Mouse (Mus musculus): ENCODE measurements around the gene Tmed10. TPM values are rescaled to one million over a fixed set of nuclear protein-coding genes. Genes with fewer than 3 reads are reported as not detected.

The Tmed10 gene
- total RNA-seq, 1 experiment, result 109 TPM

DNA sequence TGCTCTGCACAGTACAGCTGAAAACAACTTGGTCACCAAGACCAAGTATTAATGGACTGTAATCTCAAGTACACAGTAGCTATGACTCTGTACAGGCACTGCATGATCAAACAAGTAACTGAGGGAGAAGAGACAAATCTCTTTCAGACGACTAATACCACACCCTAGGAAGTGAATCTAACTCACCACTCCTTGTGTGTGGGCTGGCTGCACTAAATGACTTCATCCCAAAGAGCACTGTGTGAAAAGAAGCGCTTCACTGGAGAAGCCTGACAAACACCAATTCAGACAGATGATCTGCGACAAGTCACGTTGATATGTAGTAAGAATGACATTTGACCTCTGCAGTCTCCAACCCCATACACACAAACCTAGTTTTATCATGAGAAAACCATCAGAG, 12.1 kb downstream of the Tmed10 start:
- DNase-seq (ENCODE audit: low read depth, low spot score), result no peak
- TF ChIP-seq HCFC1 (IDR thresholded peaks at IDR 0.05; ENCODE audit: borderline replicate concordance, insufficient read depth, low read length), result no peak
- TF ChIP-seq ZC3H11A (IDR thresholded peaks at IDR 0.05; ENCODE audit: borderline replicate concordance, low read depth, low read length), result no peak
- TF ChIP-seq MAFK (IDR thresholded peaks at IDR 0.05; ENCODE audit: insufficient read depth, low read depth, low read length), result no peak
- no peak for TF ChIP-seq ZNF384 (IDR thresholded peaks at IDR 0.05; ENCODE audit: low read depth, low read length)
- TF ChIP-seq CHD2 (IDR thresholded peaks at IDR 0.05; ENCODE audit: low read depth, low read length), result no peak
- no peak overlapping the region for H3K4me3 ChIP-seq (ENCODE audit: insufficient read depth in 1 of 2, low read depth in 1 of 2, low read length in 2 of 2, poor library complexity in 1 of 2, severe bottlenecking in 1 of 2)

DNA sequence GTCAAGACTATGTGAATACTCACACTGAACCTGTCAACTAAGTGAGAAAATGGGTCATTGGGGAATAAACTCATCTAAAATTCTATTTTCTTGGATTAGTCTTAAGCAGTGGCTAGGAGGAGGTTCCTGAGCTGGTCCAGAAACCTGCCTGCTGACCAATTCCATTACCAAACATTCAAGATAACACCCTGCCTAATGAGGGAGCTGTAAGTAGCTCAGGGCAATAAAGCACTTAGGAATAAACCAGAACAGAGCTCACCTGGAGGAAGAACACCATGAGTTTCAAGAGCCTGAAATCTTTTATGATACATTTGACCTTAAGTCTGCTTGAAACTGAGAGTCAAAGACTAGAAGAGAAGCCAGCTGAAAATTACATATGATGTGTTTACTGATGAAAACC, 13.1 kb downstream of the Tmed10 start:
- no peaks in the 10 kb centered on the region for H3K9me3 ChIP-seq (ENCODE audit: control insufficient read depth, insufficient read depth, low read depth, low read length)
- no peak overlapping the region for H3K9ac ChIP-seq (ENCODE audit: insufficient read depth, low read depth, low read length, poor library complexity, severe bottlenecking)
- no peak overlapping the region for H3K4me3 ChIP-seq (ENCODE audit: insufficient read depth in 1 of 2, low read depth in 1 of 2, low read length in 2 of 2, poor library complexity in 1 of 2, severe bottlenecking in 1 of 2)
- peaks cover 4 to 6% of the 10 kb centered on the region in 2 experiments for H3K4me1 ChIP-seq (ENCODE audit: control insufficient read depth in 2 of 2, insufficient read depth in 2 of 2, low read length in 2 of 2, poor library complexity in 1 of 2)
- no peak overlapping the region for H3K27ac ChIP-seq (ENCODE audit: insufficient read depth, low read depth, low read length, poor library complexity, severe bottlenecking)
- TF ChIP-seq HCFC1 (IDR thresholded peaks at IDR 0.05; ENCODE audit: borderline replicate concordance, insufficient read depth, low read length), result no peak
- no peak for TF ChIP-seq MAFK (IDR thresholded peaks at IDR 0.05; ENCODE audit: insufficient read depth, low read depth, low read length)
- TF ChIP-seq ZNF384 (IDR thresholded peaks at IDR 0.05; ENCODE audit: low read depth, low read length), result no peak
- TF ChIP-seq ZC3H11A (IDR thresholded peaks at IDR 0.05; ENCODE audit: borderline replicate concordance, low read depth, low read length), result no peak
- no peak for TF ChIP-seq CHD2 (IDR thresholded peaks at IDR 0.05; ENCODE audit: low read depth, low read length)
- in situ Hi-C loops (cut with MboI; ENCODE audit: low sequenced_read_pairs in 2 of 2, unreplicated experiment in 2 of 2), result loop anchor here in 1 of 2 experiments (10.0 kb wide), 1 partner anchor 123 kb away; no protein-coding TSS in a partner anchor
- no peak for DNase-seq (ENCODE audit: low read depth, low spot score)
- H3K36me3 ChIP-seq (ENCODE audit: control insufficient read depth, insufficient read depth, low read length, poor library complexity, severe bottlenecking), result no peaks in the 10 kb centered on the region; the same call in 1 of the 2 replicates

More for the DNA sequence above, 12.1 kb downstream of the Tmed10 start:
- Histone ChIP-seq H3K27ac (ENCODE audit: insufficient read depth, low read depth, low read length, poor library complexity, severe bottlenecking) (no peak overlapping the region), H3K9ac (ENCODE audit: insufficient read depth, low read depth, low read length, poor library complexity, severe bottlenecking) (no peak overlapping the region), H3K4me1 (ENCODE audit: control insufficient read depth in 2 of 2, insufficient read depth in 2 of 2, low read length in 2 of 2, poor library complexity in 1 of 2) (peaks cover 5 to 9% of the 10 kb centered on the region in 2 experiments), H3K9me3 (ENCODE audit: control insufficient read depth, insufficient read depth, low read depth, low read length) (no peaks in the 10 kb centered on the region), H3K36me3 (ENCODE audit: control insufficient read depth, insufficient read depth, low read length, poor library complexity, severe bottlenecking) (no peaks in the 10 kb centered on the region; the same call in 1 of the 2 replicates)
- in situ Hi-C loops (cut with MboI; ENCODE audit: low sequenced_read_pairs in 2 of 2, unreplicated experiment in 2 of 2), result loop anchor here in 1 of 2 experiments (10.0 kb wide), 1 partner anchor 122 kb away; no protein-coding TSS in a partner anchor

DNA sequence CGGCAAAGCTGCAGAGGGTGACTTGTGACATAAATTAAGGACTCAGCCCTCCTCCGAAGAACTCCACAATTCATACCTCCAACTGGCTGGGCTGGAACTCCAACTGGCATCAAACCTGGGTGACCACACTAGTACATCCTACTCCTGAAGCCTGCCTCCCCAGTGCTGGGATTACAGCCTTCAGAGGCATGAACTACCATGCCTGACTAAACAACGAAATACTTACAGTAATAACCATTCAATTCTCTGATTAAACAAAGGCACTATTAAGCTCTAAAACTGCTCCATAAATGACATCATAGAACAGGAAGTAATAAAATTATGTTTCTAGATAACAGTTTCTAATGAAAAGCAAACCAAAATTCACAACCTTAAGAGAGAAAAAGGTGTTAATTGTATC, 13.5 kb downstream of the Tmed10 start:
- DNase-seq (ENCODE audit: low read depth, low spot score), result no peak
- H3K9ac ChIP-seq (ENCODE audit: insufficient read depth, low read depth, low read length, poor library complexity, severe bottlenecking), result no peak overlapping the region
- peaks cover 2 to 4% of the 10 kb centered on the region in 2 experiments; a peak in 3 of 4 replicates for H3K4me1 ChIP-seq (ENCODE audit: control insufficient read depth in 2 of 2, insufficient read depth in 2 of 2, low read length in 2 of 2, poor library complexity in 1 of 2)
- no peak for TF ChIP-seq HCFC1 (IDR thresholded peaks at IDR 0.05; ENCODE audit: borderline replicate concordance, insufficient read depth, low read length)
- no peak for TF ChIP-seq MAFK (IDR thresholded peaks at IDR 0.05; ENCODE audit: insufficient read depth, low read depth, low read length)
- TF ChIP-seq ZNF384 (IDR thresholded peaks at IDR 0.05; ENCODE audit: low read depth, low read length), result no peak
- no peak for TF ChIP-seq ZC3H11A (IDR thresholded peaks at IDR 0.05; ENCODE audit: borderline replicate concordance, low read depth, low read length)
- TF ChIP-seq CHD2 (IDR thresholded peaks at IDR 0.05; ENCODE audit: low read depth, low read length), result no peak
- H3K4me3 ChIP-seq (ENCODE audit: insufficient read depth in 1 of 2, low read depth in 1 of 2, low read length in 2 of 2, poor library complexity in 1 of 2, severe bottlenecking in 1 of 2), result no peak overlapping the region
- H3K9me3 ChIP-seq (ENCODE audit: control insufficient read depth, insufficient read depth, low read depth, low read length), result no peaks in the 10 kb centered on the region
- in situ Hi-C loops (cut with MboI; ENCODE audit: low sequenced_read_pairs in 2 of 2, unreplicated experiment in 2 of 2), result loop anchor here in 1 of 2 experiments (10.0 kb wide), 1 partner anchor 124 kb away; no protein-coding TSS in a partner anchor
- H3K36me3 ChIP-seq (ENCODE audit: control insufficient read depth, insufficient read depth, low read length, poor library complexity, severe bottlenecking), result no peaks in the 10 kb centered on the region; the same call in none of the 2 replicates
- no peak overlapping the region for H3K27ac ChIP-seq (ENCODE audit: insufficient read depth, low read depth, low read length, poor library complexity, severe bottlenecking)

DNA sequence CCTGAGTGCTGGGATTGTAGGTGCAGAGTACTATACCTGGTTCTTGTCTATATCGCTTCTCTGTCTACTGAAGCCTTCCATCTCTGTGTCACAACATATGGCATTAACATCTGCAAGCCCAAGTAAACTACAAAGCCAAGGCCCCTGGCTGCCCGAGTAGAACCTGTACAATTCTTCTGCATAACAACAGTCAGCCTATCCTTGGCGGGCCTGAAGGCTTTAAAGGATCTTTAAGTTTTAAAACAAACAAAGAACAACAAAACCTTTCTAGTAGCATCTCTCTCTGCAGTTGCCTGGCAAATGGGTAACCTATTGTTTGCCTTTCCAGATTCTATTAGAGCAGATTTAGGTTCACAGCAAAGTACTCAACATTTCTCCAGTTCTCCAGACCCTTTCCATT, 20.6 kb downstream of the Tmed10 start:
- H3K4me3 ChIP-seq (ENCODE audit: insufficient read depth in 1 of 2, low read depth in 1 of 2, low read length in 2 of 2, poor library complexity in 1 of 2, severe bottlenecking in 1 of 2), result no peak overlapping the region
- no peak overlapping the region for H3K9ac ChIP-seq (ENCODE audit: insufficient read depth, low read depth, low read length, poor library complexity, severe bottlenecking)
- DNase-seq (ENCODE audit: low read depth, low spot score), result no peak
- H3K9me3 ChIP-seq (ENCODE audit: control insufficient read depth, insufficient read depth, low read depth, low read length), result no peaks in the 10 kb centered on the region
- in situ Hi-C loops (cut with MboI; ENCODE audit: low sequenced_read_pairs in 2 of 2, unreplicated experiment in 2 of 2), result no loop called here
- no peaks in the 10 kb centered on the region for H3K4me1 ChIP-seq (ENCODE audit: control insufficient read depth in 2 of 2, insufficient read depth in 2 of 2, low read length in 2 of 2, poor library complexity in 1 of 2)
- no peak overlapping the region for H3K27ac ChIP-seq (ENCODE audit: insufficient read depth, low read depth, low read length, poor library complexity, severe bottlenecking)
- TF ChIP-seq MAFK (IDR thresholded peaks at IDR 0.05; ENCODE audit: insufficient read depth, low read depth, low read length) (no peak), ZC3H11A (IDR thresholded peaks at IDR 0.05; ENCODE audit: borderline replicate concordance, low read depth, low read length) (no peak), ZNF384 (IDR thresholded peaks at IDR 0.05; ENCODE audit: low read depth, low read length) (no peak), CHD2 (IDR thresholded peaks at IDR 0.05; ENCODE audit: low read depth, low read length) (no peak), HCFC1 (IDR thresholded peaks at IDR 0.05; ENCODE audit: borderline replicate concordance, insufficient read depth, low read length) (no peak)
- peaks cover 13% of the 10 kb centered on the region for H3K36me3 ChIP-seq (ENCODE audit: control insufficient read depth, insufficient read depth, low read length, poor library complexity, severe bottlenecking)
